Mouse (Mus musculus) large intestine, adult 2 months (tissue): Measurements from ENCODE around the gene 4930555G01Rik. TPM values are rescaled to one million over a fixed set of nuclear protein-coding genes. Genes with fewer than 3 reads are reported as not detected.
"Not testable (repeated sequence)": the region's sequence is repeated elsewhere in the genome, so short reads cannot be mapped to it uniquely, and the experiment has no call there.

Source experiments
- DNase-seq: peaks from one replicate; pipeline ENCODE4 v3.0.0-alpha.2; 2012; ENCODE audit warnings: low read depth, low spot score
- WGBS: fragments of 180-500 bp; shearing (Covaris S2); methylation state at CpG from one replicate; pipeline ENCODE4 v1.1.7; 2018; 5-methylcytosine and 5-hydroxymethylcytosine counted together
- polyA plus RNA-seq: library from polyadenylated mRNA; depleted of rRNA; stranded (reverse); fragments of >200 nt; gene quantifications from 2 replicates; pipeline ENCODE4 v1.2.3, GENCODE M21; 2012; rRNA removed

Gene 4930555G01Rik
- polyA plus RNA-seq = not detected in 2 replicates

GRCm38 (mm10) chr14:5050329-5050728 lies at the start of gene 4930555G01Rik:
TSS of gene 4930555G01Rik (plus strand) at chr14:5050629.
- not testable (repeated sequence) for DNase-seq
- no CpG with 5 or more reads among the region's 3 CpGs for WGBS

- 69% methylated on average over 1 of the region's 2 CpGs for whole genome bisulfite sequencing
- not testable (repeated sequence) for DNase-seq
Measured at GRCm38 (mm10) chr14:5015591-5015990, 34.8 kb upstream of the 4930555G01Rik start, which contains the start of gene Gm3298. TSS of gene Gm3298 (plus strand) at chr14:5015891.

GRCm38 (mm10) chr14:5070611-5071490 lies 20.4 kb downstream of the 4930555G01Rik start, which contains the start of gene Gm8281:
TSS of gene Gm8281 (plus strand) at chr14:5071040.
- WGBS = 5% methylated on average over 33 of the region's 63 CpGs
- DNase-seq = not testable (repeated sequence)

Other genes starting within 250 kb of the 4930555G01Rik start
- gene Gm3269, start 212.5 kb upstream of the 4930555G01Rik start, polyA plus RNA-seq = not detected in 2 replicates
- gene Gm3264, start 195.1 kb upstream of the 4930555G01Rik start, polyA plus RNA-seq = not detected in 2 replicates
- not detected in 2 replicates for gene Gm3278, start 158.2 kb upstream of the 4930555G01Rik start, polyA plus RNA-seq
- not detected in 2 replicates for gene Gm8297, start 66.7 kb upstream of the 4930555G01Rik start, polyA plus RNA-seq
- gene Gm3298, start 34.7 kb upstream of the 4930555G01Rik start, polyA plus RNA-seq = not detected in 2 replicates
- gene Gm8281, start 20.4 kb downstream of the 4930555G01Rik start, polyA plus RNA-seq = 0.05 and 0.22 TPM in 2 replicates
- gene Gm8279, start 80.9 kb downstream of the 4930555G01Rik start, polyA plus RNA-seq = not detected in 2 replicates
- not detected in 2 replicates for gene Gm3317, start 113.9 kb downstream of the 4930555G01Rik start, polyA plus RNA-seq
- gene Gm8271, start 135.2 kb downstream of the 4930555G01Rik start, polyA plus RNA-seq = not detected in 2 replicates
- gene Gm3526, start 210.0 kb downstream of the 4930555G01Rik start, polyA plus RNA-seq = not detected in 2 replicates